Mouse (Mus musculus) cerebellum, adult 11-12 months (tissue): ENCODE data around the gene Def8.
A peak's percentile ranks its signal among the peaks of the same experiment; 100 is the strongest.

Experiments
- DNase-seq: peaks from one replicate; pipeline ENCODE4 v3.0.0; 2022

Def8 gene

DNA sequence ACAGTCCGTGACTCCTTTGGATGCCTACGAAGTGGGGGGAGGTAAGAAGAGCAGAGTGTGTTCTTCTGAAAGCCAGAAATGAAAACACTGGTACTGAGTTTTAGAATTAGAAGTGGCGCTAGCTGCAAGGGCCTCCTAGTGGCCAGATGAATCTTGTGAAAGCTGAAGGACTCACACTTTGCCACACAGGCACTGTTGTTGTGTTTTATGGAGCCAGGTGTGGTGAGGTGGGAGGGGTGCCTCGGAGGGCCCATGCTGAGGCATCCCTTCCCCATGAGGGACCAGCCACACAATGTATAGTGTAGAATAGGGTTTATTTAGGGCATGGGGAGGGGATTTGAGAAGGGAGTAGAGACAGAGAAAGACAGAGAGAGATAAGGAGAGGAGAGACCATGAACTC, 74.4 kb downstream of the Def8 start:
- no peak for DNase-seq

DNA sequence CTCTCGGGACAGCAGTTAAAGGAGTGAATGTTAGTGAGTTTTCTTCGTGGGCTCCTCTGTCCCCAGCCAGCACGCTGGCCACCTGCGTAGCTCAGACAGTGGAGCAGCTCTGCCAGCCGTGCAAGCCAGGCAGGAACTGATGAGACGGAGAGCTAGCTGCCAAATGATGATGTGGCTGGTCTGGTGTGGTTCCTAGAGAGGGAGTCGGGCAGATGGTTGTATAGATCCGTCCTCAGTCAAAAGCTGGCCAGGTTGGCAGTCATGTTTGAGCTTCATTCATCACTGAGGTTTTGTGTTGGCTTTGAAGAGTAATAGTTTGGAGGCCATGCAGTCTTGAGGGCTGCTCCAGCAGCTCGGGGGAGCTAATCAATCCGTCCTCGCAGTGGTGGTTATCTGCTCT, 75.6 kb downstream of the Def8 start:
- peak; percentile 45 for DNase-seq

DNA sequence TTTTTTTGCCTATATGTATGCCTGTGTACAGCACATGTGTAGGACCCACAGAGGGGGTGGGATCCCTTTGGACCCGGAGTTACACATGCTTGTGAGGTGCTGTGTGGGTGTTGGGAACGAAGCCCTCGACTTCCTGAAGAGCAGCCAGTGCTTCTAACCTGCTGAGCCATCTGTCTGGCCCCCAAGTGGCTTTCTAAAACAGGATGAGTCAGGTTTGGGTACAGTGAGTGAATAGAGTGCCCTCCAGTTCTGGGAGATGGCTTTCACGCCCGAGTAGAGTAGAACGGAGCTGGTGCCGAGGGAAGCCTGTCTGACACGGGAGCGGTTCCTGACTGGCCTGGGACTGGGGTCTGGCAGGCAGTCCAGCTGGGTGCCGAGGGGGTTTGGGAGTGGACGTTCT, 76.2 kb downstream of the Def8 start:
- DNase-seq, result no peak

DNA sequence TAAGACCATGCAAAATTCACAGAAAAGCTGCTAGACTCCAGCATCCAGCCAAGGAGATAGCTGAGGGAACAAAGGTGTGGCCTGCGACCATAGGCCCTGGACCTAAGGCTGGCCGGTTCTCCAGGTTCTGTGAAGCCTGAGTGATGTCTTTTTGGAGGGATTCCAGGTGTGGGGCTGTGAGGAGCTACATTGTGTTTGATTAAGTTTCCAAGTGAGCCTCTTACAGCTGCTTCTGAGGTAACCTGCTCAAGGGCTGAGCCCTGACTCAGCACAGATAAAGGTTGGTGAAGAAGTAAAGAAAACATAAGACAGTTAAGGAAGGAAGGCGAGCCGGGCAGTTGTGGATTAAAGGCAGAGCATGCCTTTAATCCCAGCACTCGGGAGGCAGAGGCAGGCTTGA, 78.9 kb downstream of the Def8 start:
- DNase-seq, result no peak

DNA sequence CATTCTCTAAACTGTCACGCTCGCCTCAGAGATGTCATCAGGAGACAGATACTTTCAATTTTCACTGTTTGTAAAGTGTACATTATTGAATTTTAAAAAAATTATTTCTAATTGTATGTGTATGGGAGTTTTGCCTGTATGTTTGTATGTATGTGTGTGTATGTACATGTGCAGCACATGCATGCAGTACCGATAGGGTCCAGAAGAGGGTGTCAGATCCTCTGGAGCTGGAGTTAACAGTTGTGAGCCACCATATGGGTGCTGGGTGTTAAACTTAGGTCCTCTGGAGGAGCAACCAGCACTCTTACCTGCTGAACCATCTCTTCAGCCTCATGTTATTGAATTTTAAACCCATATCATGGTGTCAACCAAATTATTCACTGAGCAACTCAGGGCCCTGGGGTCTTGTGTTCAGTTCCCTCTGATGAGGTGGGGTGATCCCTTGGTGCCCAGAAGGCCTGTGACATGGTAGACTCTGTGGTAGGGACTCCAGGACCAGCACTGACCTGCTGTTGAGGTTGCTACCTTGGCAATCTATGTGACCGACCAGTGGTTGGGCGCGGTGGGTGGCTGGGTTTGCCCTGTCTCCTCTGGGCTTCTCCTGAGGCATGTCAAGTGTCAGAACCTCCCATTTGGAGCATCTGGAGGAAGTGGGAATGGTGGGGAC, 80.6 kb downstream of the Def8 start:
- no peak for DNase-seq

DNA sequence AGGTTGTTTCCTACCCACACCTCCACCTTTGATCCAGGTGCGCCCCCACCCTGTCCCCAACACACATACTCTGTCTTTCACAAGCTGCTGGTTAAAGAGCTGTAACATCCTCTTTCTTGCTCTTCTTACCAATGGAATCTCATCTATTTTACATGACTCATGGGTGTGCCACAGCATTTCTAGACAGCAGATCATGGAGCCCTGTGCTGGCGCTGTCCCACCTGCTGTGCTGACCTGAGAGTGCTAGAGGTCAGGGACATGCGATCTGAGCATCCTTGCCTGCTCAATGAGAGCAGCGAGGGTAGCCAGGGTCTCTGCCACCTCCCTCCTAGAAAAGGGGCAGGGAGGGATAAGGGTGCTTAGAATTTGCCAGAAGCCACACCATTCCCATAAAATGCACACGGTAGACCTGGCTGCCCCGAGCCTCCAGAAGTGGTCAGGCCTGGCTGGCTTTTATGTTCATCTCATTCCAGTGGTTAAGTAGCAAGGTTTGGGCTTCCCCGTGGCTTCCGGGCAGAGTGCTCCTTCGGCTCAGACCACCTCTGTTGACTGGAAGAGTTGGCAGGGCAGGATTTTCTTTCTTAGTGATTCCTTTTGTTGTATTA, 81.4 kb downstream of the Def8 start:
- no peak for DNase-seq

DNA sequence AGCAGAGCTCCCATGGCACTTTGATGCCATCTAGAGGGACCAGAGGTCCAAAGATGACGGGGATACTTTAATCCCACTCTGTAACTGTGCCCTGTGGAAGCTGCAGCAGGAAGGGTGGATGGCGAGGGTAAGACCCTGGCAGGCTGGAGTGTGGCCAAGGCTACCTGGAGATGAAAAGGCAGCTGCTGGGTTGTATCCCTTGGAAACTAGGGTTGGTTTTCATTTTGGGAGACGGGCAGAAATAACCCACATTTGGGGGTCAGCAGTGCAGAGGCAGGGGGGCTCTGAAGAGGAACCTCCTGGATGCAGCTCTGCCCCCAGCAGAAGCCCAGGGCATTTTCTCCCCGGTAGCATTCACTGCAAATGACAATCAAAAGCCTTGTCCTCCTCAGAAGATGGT, 81.9 kb downstream of the Def8 start:
- DNase-seq, result no peak

DNA sequence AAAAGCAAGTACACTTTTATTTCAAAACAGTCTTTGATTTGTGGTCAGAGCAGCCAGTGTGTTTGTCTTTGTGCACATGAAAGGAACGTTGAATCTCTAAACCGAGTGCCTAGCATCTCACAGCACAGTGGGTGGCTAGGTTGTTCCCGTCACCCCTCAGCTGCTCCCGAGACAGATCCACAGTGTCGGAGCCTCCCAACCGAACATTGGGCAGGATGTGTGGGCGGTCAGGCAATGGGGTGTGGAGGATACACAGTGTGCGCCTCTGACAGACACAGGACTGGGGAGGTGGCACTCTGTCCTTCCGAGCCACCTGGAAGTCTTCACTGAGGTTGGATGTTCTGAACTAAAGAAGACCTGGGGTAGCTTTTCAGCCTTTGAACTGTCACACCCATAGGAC, 82.4 kb downstream of the Def8 start:
- no peak for DNase-seq

DNA sequence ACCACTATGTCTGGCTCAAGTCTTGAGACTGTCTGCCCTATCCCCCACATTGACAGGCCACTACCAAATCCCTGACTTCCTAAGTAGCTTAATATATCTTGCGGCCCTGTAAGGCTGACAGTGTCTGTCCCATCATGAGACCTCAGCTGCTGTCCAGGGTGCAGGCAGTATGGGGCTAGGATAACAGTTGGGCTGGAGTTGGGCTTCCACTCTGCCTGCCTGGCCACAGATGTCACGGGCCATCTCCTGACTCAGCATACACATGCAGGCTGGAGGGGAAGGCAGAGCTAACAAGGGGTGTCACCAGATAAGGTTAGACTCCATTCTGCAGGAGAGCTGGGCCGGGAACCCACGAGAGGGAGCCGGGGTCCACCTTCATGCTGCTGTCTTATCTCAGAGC, 83.8 kb downstream of the Def8 start:
- DNase-seq, result no peak

DNA sequence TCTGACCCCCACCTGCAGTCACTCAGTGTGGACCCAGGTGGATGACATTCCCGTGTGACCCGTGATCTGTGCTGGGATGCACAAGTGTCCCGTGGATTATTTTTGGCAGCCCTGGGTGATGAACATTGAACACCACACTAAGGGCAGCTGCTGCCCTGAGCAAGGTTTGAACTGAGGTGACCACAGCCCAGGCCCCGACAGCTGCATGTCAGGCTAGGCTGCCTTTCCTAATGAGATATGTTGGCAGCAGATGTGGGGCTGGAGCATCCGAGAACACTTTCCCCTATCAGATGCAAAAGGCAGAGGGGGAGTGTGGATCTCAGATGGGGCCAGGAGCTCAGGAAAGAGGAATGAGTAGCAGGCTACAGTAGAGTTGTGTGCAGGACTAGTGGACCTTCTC, 87.5 kb downstream of the Def8 start:
- no peak for DNase-seq
